Mouse (Mus musculus) limb, embryonic 13.5 days (tissue): ENCODE results near the gene Myo3b. TPM values are rescaled to one million over a fixed set of nuclear protein-coding genes. Genes with fewer than 3 reads are reported as not detected.
A peak's percentile ranks its signal among the peaks of the same experiment; 100 is the strongest.

ENCODE experiments used
- ATAC-seq: fragments of 200-750 bp; cut with Nextera tagmentation; 2 replicates; pipeline ENCODE4 v1.8.0; 2017; ENCODE audit warnings: low read depth, moderate number of reproducible peaks, moderate TSS enrichment; ENCODE audit not compliant: low FRiP score
- H3K27ac ChIP-seq: fragments of 300-500 bp; sonication (generic); 2 replicates; pipeline ENCODE4 v1.5.1; 2015; ENCODE audit warnings: inconsistent platforms, mild to moderate bottlenecking, moderate library complexity
- H3K27me3 ChIP-seq: fragments of 300-500 bp; sonication (generic); 2 replicates; pipeline ENCODE4 v1.6.1; 2015; ENCODE audit warnings: mild to moderate bottlenecking, inconsistent platforms
- H3K36me3 ChIP-seq: fragments of 300-500 bp; sonication (generic); 2 replicates; pipeline ENCODE4 v1.6.1; 2015; ENCODE audit warnings: inconsistent platforms, mild to moderate bottlenecking, moderate library complexity
- H3K4me1 ChIP-seq: fragments of 300-500 bp; sonication (generic); 2 replicates; pipeline ENCODE4 v1.6.1; 2015; ENCODE audit warnings: inconsistent platforms
- H3K4me2 ChIP-seq: fragments of 300-500 bp; sonication (generic); replicated peaks from 2 replicates; pipeline ENCODE4 v1.6.1; 2015; ENCODE audit warnings: inconsistent platforms, mild to moderate bottlenecking, moderate library complexity
- H3K4me3 ChIP-seq: fragments of 300-500 bp; sonication (generic); 2 replicates; pipeline ENCODE4 v1.5.1; 2015; ENCODE audit warnings: moderate library complexity, mild to moderate bottlenecking, inconsistent platforms
- H3K9ac ChIP-seq: fragments of 300-500 bp; sonication (generic); 2 replicates; pipeline ENCODE4 v1.6.1; 2015; ENCODE audit warnings: mild to moderate bottlenecking, inconsistent platforms
- H3K9me3 ChIP-seq: fragments of 300-500 bp; sonication (generic); 2 replicates; pipeline ENCODE4 v1.6.1; 2016; ENCODE audit warnings: inconsistent platforms
- WGBS: fragments of 180-500 bp; shearing (Covaris S2); methylation state at CpG from one replicate; pipeline ENCODE4 v1.1.7; 2015; 5-methylcytosine and 5-hydroxymethylcytosine counted together
- polyA plus RNA-seq: library from polyadenylated mRNA; unstranded; fragments of >200 nt; fragmentation: Nextera tagmentation; extraction: Ambion mirVana; gene quantifications from 2 replicates; pipeline ENCODE4 v1.2.1, GENCODE M21; 2015

Myo3b gene
- polyA plus RNA-seq, 1 experiment from 2014 or later, result not detected

GRCm38 (mm10) chr2:70322767-70323166, 283.8 kb downstream of the Myo3b start:
- Histone ChIP-seq H3K27me3 (peaks cover 6% of the 10 kb centered on the region), H3K4me2 (no peak overlapping the region), H3K9ac (no peak overlapping the region), H3K4me3 (no peak overlapping the region), H3K36me3 (no peaks in the 10 kb centered on the region), H3K27ac (no peak overlapping the region), H3K4me1 (no peaks in the 10 kb centered on the region), H3K9me3 (no peaks in the 10 kb centered on the region)
- WGBS, result 63% methylated on average over 9 of the region's 9 CpGs
- ATAC-seq, result no peak

DNA sequence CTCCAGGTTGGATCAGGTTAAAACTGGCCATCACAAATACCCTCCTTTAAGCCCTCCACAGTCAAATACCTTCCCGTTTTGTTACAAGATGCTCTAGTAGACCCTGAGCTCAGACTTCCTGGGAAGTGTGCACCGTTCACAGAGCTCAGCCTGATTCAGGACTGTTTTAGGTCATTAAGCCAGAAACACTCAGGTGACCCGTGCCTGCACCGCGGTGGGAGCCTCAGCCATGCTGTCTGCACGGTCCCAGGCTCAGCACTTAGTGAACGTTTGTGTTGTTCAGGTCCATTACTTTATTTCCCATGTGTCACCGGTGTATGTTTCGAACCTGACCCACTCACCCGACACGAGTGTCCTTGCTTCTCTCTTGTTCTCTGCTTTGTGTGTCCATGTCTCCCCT, 288.7 kb downstream of the Myo3b start:
- Histone ChIP-seq H3K9me3 (no peaks in the 10 kb centered on the region), H3K27me3 (no peaks in the 10 kb centered on the region), H3K4me2 (no peak overlapping the region), H3K27ac (no peak overlapping the region), H3K36me3 (no peaks in the 10 kb centered on the region), H3K9ac (no peak overlapping the region), H3K4me1 (no peaks in the 10 kb centered on the region), H3K4me3 (no peak overlapping the region)
- no peak for ATAC-seq
- 76% methylated on average over 11 of the region's 11 CpGs for WGBS

- H3K27me3 ChIP-seq, result peaks cover 31% of the 10 kb centered on the region
- H3K9ac ChIP-seq, result no peak overlapping the region
- H3K4me3 ChIP-seq, result no peak overlapping the region
- H3K4me1 ChIP-seq, result peaks cover 15% of the 10 kb centered on the region
- no peak for ATAC-seq
- no peak overlapping the region for H3K27ac ChIP-seq
- no peaks in the 10 kb centered on the region for H3K36me3 ChIP-seq
- WGBS, result 83% methylated on average over 6 of the region's 6 CpGs
- no peaks in the 10 kb centered on the region for H3K9me3 ChIP-seq
- no peak overlapping the region for H3K4me2 ChIP-seq
These were observed 294.0 kb downstream of the Myo3b start for GRCm38 (mm10) chr2:70332905-70333304.

- no peaks in the 10 kb centered on the region for H3K36me3 ChIP-seq
- no peak overlapping the region for H3K27ac ChIP-seq
- 88% methylated on average over 6 of the region's 6 CpGs for WGBS
- ATAC-seq, result no peak
- H3K4me3 ChIP-seq, result no peak overlapping the region
- no peaks in the 10 kb centered on the region for H3K9me3 ChIP-seq
- peaks cover 36% of the 10 kb centered on the region for H3K27me3 ChIP-seq
- no peak overlapping the region for H3K9ac ChIP-seq
- no peak overlapping the region for H3K4me2 ChIP-seq
- H3K4me1 ChIP-seq, result peaks cover 19% of the 10 kb centered on the region
These were observed 294.6 kb downstream of the Myo3b start for GRCm38 (mm10) chr2:70333553-70333952.

DNA sequence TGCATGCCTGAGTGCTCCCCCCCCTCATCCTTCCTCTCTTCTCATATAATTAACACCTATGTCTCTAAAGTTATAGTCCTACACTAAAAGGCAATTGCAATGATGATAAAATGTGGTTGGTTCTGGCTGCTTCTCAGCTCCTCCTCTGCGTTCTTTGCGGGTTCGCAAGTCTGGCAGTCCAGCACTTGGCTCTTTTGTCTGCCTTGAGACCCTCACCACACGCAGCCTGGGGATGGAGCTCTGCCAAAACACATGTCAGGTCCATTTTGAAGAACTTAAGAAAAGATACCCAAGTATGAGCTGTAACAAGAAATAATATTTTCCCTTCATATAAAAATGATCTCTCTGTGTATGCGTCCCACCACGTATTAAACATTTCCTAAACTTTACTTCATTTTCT, 297.6 kb downstream of the Myo3b start:
- Histone ChIP-seq H3K27ac (no peak overlapping the region), H3K4me3 (no peak overlapping the region), H3K9me3 (no peaks in the 10 kb centered on the region), H3K4me1 (peaks cover 19% of the 10 kb centered on the region), H3K4me2 (no peak overlapping the region), H3K27me3 (peaks cover 40% of the 10 kb centered on the region), H3K36me3 (no peaks in the 10 kb centered on the region), H3K9ac (no peak overlapping the region)
- no peak for ATAC-seq
- 60% methylated on average over 6 of the region's 6 CpGs for whole genome bisulfite sequencing

GRCm38 (mm10) chr2:70337208-70337611, 298.3 kb downstream of the Myo3b start:
- peak overlapping the region; percentile 19 for H3K4me2 ChIP-seq
- H3K4me1 ChIP-seq, result peaks cover 19% of the 10 kb centered on the region
- H3K4me3 ChIP-seq, result no peak overlapping the region
- peaks cover 40% of the 10 kb centered on the region for H3K27me3 ChIP-seq
- no peaks in the 10 kb centered on the region for H3K9me3 ChIP-seq
- no peak overlapping the region for H3K9ac ChIP-seq
- no peak; the same call in 1 of the 2 replicates for ATAC-seq
- H3K27ac ChIP-seq, result no peak overlapping the region
- 31% methylated on average over 7 of the region's 7 CpGs for WGBS
- no peaks in the 10 kb centered on the region for H3K36me3 ChIP-seq

DNA sequence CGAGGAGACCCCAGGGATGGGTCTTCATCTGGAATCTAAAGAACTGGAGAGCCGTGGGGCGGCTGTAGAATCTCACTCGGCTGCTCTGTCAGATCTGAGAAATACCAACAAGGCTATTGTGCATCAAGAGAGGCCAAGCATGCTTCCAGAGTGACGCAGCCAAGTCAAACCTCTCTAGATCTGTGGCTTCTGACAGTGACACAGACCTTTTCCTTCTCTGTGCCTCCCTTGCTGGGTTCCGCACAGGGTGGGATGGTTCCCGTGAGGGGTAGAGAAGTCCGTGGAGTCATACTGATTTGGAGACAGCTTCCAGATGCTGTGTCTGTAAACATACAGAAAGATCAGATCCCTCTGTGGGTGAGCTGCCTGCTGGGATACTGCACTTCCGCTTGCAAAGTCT, 298.9 kb downstream of the Myo3b start:
- no peaks in the 10 kb centered on the region for H3K9me3 ChIP-seq
- H3K4me1 ChIP-seq, result peaks cover 19% of the 10 kb centered on the region
- no peak overlapping the region for H3K9ac ChIP-seq
- 47% methylated on average over 9 of the region's 9 CpGs for WGBS
- peak overlapping the region; percentile 19; the same call in 1 of the 2 replicates for H3K4me2 ChIP-seq
- H3K27ac ChIP-seq, result no peak overlapping the region
- no peaks in the 10 kb centered on the region for H3K36me3 ChIP-seq
- ATAC-seq, result no peak
- peaks cover 40% of the 10 kb centered on the region for H3K27me3 ChIP-seq
- H3K4me3 ChIP-seq, result no peak overlapping the region

GRCm38 (mm10) chr2:70339061-70339460, 300.1 kb downstream of the Myo3b start:
- ATAC-seq, result no peak
- Histone ChIP-seq H3K9me3 (no peaks in the 10 kb centered on the region), H3K4me1 (peaks cover 19% of the 10 kb centered on the region)

DNA sequence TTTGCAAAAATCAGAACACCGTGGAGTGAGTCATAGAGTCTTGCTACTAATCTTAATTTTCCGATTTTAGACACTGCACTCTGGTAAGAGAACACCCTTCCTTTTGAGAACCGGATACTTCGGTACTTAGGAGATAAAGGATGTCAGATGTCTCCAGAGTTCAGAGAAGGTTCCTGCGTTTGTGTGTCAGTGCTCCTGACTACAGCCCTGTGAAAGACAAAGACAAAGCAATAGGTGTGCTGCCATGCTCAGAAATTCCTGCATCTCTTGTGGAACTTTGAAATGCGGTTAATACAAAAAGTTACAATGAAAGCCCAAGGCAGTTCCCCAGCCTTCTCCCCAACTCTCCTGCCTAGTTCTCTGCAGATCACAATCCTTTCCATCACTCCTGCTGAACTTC, 300.6 kb downstream of the Myo3b start:
- no peak overlapping the region for H3K9ac ChIP-seq
- no peak for ATAC-seq
- no peak overlapping the region for H3K27ac ChIP-seq
- no peak overlapping the region for H3K4me2 ChIP-seq
- H3K36me3 ChIP-seq, result no peaks in the 10 kb centered on the region
- H3K27me3 ChIP-seq, result peaks cover 38% of the 10 kb centered on the region
- no peaks in the 10 kb centered on the region for H3K9me3 ChIP-seq
- 74% methylated on average over 6 of the region's 6 CpGs for WGBS
- H3K4me1 ChIP-seq, result peaks cover 19% of the 10 kb centered on the region
- no peak overlapping the region for H3K4me3 ChIP-seq

More at GRCm38 (mm10) chr2:70339061-70339460, 300.1 kb downstream of the Myo3b start:
- Histone ChIP-seq H3K4me3 (no peak overlapping the region), H3K4me2 (no peak overlapping the region), H3K27me3 (peaks cover 40% of the 10 kb centered on the region), H3K9ac (no peak overlapping the region), H3K36me3 (no peaks in the 10 kb centered on the region), H3K27ac (no peak overlapping the region)
- 71% methylated on average over 7 of the region's 7 CpGs for WGBS

DNA sequence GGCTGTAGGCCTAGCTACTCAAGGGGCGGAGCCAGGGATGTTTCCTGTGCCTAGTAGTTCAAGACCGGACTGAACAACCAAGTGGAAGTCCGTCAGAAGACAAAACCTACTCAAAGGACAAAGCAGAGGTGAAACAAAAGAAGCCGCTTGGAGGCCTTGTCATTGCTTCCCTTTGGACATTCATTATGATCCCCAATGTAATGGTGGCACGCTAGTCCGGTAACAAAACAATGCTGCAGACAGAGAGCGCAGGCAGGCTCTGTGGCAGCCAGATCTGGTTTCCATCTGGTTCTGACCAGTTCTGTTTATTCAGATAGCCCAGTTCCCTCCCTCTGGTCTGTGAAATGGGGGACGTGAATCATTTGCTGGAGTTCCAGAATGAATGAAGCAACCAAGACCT, 301.3 kb downstream of the Myo3b start:
- Histone ChIP-seq H3K4me3 (no peak overlapping the region), H3K27ac (no peak overlapping the region), H3K27me3 (peaks cover 33% of the 10 kb centered on the region), H3K4me2 (no peak overlapping the region), H3K9ac (no peak overlapping the region), H3K9me3 (no peaks in the 10 kb centered on the region), H3K36me3 (no peaks in the 10 kb centered on the region), H3K4me1 (peaks cover 19% of the 10 kb centered on the region)
- ATAC-seq, result no peak
- 92% methylated on average over 8 of the region's 8 CpGs for WGBS

DNA sequence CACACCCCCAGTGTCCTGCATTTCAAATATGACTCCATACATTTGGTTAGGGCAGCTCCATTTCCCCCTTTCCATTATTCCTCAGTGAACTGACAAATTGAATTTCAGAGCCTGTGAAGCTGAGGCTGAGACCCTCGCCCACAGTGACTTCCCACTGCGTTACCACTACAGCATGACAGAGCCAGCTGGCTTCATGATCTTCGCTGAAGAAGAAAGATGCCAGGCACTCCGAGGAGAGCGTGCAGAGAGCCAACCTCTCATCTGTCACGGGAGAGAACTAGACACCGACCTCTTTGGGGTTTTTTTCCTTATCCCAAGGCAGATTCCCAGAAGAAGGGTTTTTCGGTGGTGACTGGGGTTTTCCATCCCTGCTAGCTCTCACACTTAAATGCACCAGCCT, 306.2 kb downstream of the Myo3b start:
- 78% methylated on average over 8 of the region's 8 CpGs for WGBS
- no peak for ATAC-seq
- Histone ChIP-seq H3K4me3 (no peak overlapping the region), H3K4me2 (no peak overlapping the region), H3K27me3 (no peaks in the 10 kb centered on the region), H3K4me1 (no peaks in the 10 kb centered on the region), H3K9ac (no peak overlapping the region), H3K36me3 (no peaks in the 10 kb centered on the region), H3K9me3 (no peaks in the 10 kb centered on the region), H3K27ac (no peak overlapping the region)

DNA sequence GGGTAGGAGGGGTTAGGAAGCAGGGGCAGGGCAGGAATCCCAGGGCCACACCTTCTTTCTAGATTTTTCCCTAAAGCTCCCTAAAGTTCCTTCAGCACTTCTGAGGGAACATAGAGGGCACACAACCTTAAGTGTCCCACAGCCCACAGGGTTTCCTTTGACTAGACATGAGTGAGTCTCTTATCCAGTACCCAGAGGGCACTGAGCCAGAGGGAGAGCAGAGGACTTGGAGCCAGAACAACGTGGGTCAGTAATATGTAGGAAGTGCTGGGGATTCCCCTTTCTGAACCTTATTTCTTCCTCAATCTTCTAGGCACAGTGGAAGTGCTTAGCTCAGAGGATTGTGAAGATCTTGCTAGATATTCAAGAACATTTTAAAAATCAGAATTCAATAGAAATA, 308.6 kb downstream of the Myo3b start:
- Histone ChIP-seq H3K9me3 (no peaks in the 10 kb centered on the region), H3K27ac (no peak overlapping the region), H3K27me3 (no peaks in the 10 kb centered on the region), H3K4me3 (no peak overlapping the region), H3K36me3 (no peaks in the 10 kb centered on the region), H3K4me1 (no peaks in the 10 kb centered on the region), H3K9ac (no peak overlapping the region), H3K4me2 (no peak overlapping the region)
- no peak for ATAC-seq
- 36% methylated on average over 1 of the region's 1 CpGs for WGBS

- Histone ChIP-seq H3K4me2 (no peak overlapping the region), H3K9ac (no peak overlapping the region), H3K4me3 (no peak overlapping the region), H3K27ac (no peak overlapping the region), H3K36me3 (no peaks in the 10 kb centered on the region), H3K4me1 (no peaks in the 10 kb centered on the region), H3K27me3 (no peaks in the 10 kb centered on the region), H3K9me3 (no peaks in the 10 kb centered on the region)
- 56% methylated on average over 11 of the region's 11 CpGs for WGBS
- ATAC-seq, result no peak
These were observed 310.0 kb downstream of the Myo3b start for GRCm38 (mm10) chr2:70348793-70349553.
